Mouse (Mus musculus): Measurements from ENCODE around the gene Tmem131. TPM values are rescaled to one million over a fixed set of nuclear protein-coding genes. Genes with fewer than 3 reads are reported as not detected.
A peak's percentile ranks its signal among the peaks of the same experiment; 100 is the strongest.
"Not testable (repeated sequence)": the region's sequence is repeated elsewhere in the genome, so short reads cannot be mapped to it uniquely, and the experiment has no call there.

Gene Tmem131
- polyA plus RNA-seq, 1 experiment from 2014 or later: 6.0 TPM

DNA sequence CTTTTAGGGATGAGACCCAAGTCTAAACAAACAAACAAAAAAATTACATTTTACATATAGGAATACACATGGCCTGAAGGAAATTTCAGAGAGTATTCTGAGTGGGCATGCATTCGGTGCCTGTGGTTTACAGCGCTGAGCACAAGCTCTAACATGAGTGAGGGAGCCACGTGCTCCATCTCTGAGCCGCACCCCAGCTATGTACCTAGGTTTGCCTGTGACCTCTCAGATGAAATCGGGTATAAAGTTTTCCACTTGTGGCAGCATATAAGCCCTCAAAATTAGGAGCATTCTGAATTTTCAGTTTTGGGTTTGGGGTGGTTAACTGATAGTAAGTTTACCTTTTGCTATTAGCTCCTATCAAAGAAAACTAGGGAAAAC lies 28.3 kb downstream of the Tmem131 start:
- WGBS: 91% methylated on average over 5 of the region's 5 CpGs
- TF ChIP-seq CTCF (IDR thresholded peaks at IDR 0.05) (no peak), EP300 (IDR thresholded peaks at IDR 0.05) (no peak)
- Histone ChIP-seq H3K4me1 (ENCODE audit: insufficient read depth, low read depth, low read length) (peaks cover 12% of the 10 kb centered on the region; the same call in 1 of the 2 replicates), H3K4me3 (ENCODE audit: low read depth, low read length) (no peak overlapping the region), H3K36me3 (ENCODE audit: insufficient read depth, low read length) (no peaks in the 10 kb centered on the region), H3K9ac (replicated peaks; ENCODE audit: low read depth) (no peak overlapping the region), H3K27me3 (replicated peaks; ENCODE audit: insufficient read depth, low read length) (no peaks in the 10 kb centered on the region), H3K4me2 (replicated peaks; ENCODE audit: low read depth, low read length) (no peak overlapping the region), H3K27ac (ENCODE audit: low read length) (no peak overlapping the region), H3K9me3 (ENCODE audit: low read length) (no peaks in the 10 kb centered on the region)
- no peak for ATAC-seq
- no peak for DNase-seq (ENCODE audit: low spot score)

DNA sequence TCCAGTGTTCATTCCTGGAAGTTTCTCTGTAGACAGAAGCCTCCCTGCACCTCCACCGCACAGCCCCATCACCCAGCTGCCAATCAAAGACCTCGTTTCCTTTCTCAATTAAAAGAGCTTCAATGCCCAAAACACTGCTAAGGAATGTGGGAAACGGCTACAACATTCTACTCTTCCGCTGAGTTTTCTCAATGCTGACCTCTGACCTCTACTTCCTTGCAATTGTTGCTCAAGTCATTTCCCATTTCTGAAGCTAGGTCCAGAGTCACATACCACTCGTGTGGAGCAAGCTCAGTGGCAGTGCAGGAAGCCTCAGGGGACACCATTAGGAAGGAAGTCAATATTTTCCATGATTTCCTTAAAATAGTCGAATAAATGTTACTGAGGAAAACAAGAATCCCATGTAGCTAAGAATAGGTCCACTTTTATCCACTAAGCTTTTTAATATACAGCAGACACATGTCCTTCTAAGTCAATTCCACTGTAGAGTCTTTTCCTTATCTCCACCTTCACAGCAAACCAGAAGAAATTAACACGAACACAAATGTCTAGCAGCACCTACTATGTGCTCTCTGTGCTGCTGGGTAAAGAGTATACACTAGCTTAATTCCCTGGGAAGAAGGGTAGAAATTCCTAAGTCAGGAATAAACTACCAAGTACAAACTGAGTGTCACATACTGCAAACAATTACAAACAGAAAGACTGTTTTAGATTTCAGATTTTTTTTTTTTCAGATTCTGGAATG lies 28.8 kb downstream of the Tmem131 start:
- no peak overlapping the region for H3K9ac ChIP-seq (replicated peaks; ENCODE audit: low read depth)
- TF ChIP-seq EP300 (IDR thresholded peaks at IDR 0.05) (no peak), CTCF (IDR thresholded peaks at IDR 0.05) (no peak)
- no peaks in the 10 kb centered on the region for H3K36me3 ChIP-seq (ENCODE audit: insufficient read depth, low read length)
- H3K4me2 ChIP-seq (replicated peaks; ENCODE audit: low read depth, low read length): no peak overlapping the region
- peaks cover 6% of the 10 kb centered on the region; the same call in 1 of the 2 replicates for H3K4me1 ChIP-seq (ENCODE audit: insufficient read depth, low read depth, low read length)
- peak; percentile 76 for DNase-seq (ENCODE audit: low spot score)
- 17% methylated on average over 7 of the region's 7 CpGs for WGBS
- no peaks in the 10 kb centered on the region for H3K27me3 ChIP-seq (replicated peaks; ENCODE audit: insufficient read depth, low read length)
- no peaks in the 10 kb centered on the region for H3K9me3 ChIP-seq (ENCODE audit: low read length)
- peak; percentile 78 for ATAC-seq
- H3K27ac ChIP-seq (ENCODE audit: low read length): 0 out of 2 replicates have a peak overlapping the region, but pooled peaks have one; percentile 9
- H3K4me3 ChIP-seq (ENCODE audit: low read depth, low read length): no peak overlapping the region

DNA sequence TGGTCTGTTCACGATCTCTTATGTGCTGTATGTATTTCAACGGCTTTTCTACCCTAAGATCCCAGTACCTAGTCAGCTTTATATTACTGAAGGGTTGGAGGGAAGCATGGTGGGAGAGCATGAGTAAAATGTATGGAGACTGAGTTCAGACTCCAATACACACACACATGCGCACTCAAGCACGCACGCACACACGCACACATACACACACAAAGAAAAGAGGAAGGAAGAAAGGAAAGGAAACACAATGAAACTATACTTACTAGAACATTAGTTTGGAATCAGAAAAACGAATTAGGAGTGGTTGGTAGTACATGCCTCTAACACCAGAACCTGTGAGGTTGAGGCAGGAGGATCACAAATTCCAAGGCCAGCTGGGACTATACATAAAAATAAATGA lies 29.7 kb downstream of the Tmem131 start:
- WGBS: 77% methylated on average over 7 of the region's 7 CpGs
- H3K9ac ChIP-seq (replicated peaks; ENCODE audit: low read depth): no peak overlapping the region
- no peak for ATAC-seq
- no peaks in the 10 kb centered on the region for H3K36me3 ChIP-seq (ENCODE audit: insufficient read depth, low read length)
- peaks cover 3% of the 10 kb centered on the region; the same call in 1 of the 2 replicates for H3K4me1 ChIP-seq (ENCODE audit: insufficient read depth, low read depth, low read length)
- no peak for TF ChIP-seq CTCF (IDR thresholded peaks at IDR 0.05)
- no peak for TF ChIP-seq EP300 (IDR thresholded peaks at IDR 0.05)
- H3K4me2 ChIP-seq (replicated peaks; ENCODE audit: low read depth, low read length): no peak overlapping the region
- H3K4me3 ChIP-seq (ENCODE audit: low read depth, low read length): no peak overlapping the region
- no peaks in the 10 kb centered on the region for H3K9me3 ChIP-seq (ENCODE audit: low read length)
- no peak for DNase-seq (ENCODE audit: low spot score)
- H3K27me3 ChIP-seq (replicated peaks; ENCODE audit: insufficient read depth, low read length): no peaks in the 10 kb centered on the region
- no peak overlapping the region for H3K27ac ChIP-seq (ENCODE audit: low read length)

DNA sequence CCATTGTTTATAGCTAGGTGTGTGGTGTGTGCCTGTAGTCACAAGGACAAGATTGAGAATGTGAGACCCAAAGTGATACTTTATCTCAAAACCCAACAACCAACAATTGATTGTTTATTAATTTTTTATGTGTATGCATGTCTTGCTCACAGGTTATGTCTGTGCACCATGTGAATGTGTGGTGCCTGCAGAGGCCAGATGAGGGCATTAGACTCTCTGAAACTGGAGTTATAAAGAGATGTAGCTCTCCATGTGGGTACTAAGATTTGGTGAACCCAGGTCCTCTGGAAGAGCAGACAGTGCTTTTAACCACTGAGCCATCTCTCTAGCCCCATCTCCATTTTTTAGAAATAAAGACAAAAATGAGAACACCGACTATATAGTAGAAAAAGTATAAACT lies 31.2 kb downstream of the Tmem131 start:
- DNase-seq (ENCODE audit: low spot score) (no peak), ATAC-seq (no peak)
- no peaks in the 10 kb centered on the region for H3K36me3 ChIP-seq (ENCODE audit: insufficient read depth, low read length)
- no peak overlapping the region for H3K4me3 ChIP-seq (ENCODE audit: low read depth, low read length)
- H3K9me3 ChIP-seq (ENCODE audit: low read length): no peaks in the 10 kb centered on the region
- WGBS: 98% methylated on average over 1 of the region's 1 CpGs
- peaks cover 3% of the 10 kb centered on the region; the same call in 1 of the 2 replicates for H3K4me1 ChIP-seq (ENCODE audit: insufficient read depth, low read depth, low read length)
- no peak for TF ChIP-seq EP300 (IDR thresholded peaks at IDR 0.05)
- no peak for TF ChIP-seq CTCF (IDR thresholded peaks at IDR 0.05)
- H3K27ac ChIP-seq (ENCODE audit: low read length): no peak overlapping the region
- no peak overlapping the region for H3K4me2 ChIP-seq (replicated peaks; ENCODE audit: low read depth, low read length)
- H3K27me3 ChIP-seq (replicated peaks; ENCODE audit: insufficient read depth, low read length): no peaks in the 10 kb centered on the region
- H3K9ac ChIP-seq (replicated peaks; ENCODE audit: low read depth): no peak overlapping the region

DNA sequence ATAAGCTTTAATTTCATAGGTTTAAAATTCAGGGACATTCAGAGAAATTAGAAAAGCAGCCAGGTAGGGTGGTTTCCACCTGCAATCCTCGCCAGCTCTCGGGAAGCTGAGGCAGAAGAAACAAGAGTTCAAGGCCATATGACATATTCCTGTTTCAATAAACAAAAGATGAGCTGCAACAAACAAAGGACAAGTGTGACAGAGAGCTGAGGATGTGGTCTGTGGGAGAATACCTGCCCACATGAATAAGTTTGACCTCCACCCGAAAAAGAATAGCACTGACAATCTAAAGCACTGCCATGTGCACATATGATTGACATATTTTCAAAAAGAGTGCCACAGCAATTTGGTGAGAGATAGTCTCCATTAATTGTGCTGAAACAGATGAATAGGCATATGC lies 31.9 kb downstream of the Tmem131 start:
- Histone ChIP-seq H3K9ac (replicated peaks; ENCODE audit: low read depth) (no peak overlapping the region), H3K4me3 (ENCODE audit: low read depth, low read length) (no peak overlapping the region), H3K27me3 (replicated peaks; ENCODE audit: insufficient read depth, low read length) (no peaks in the 10 kb centered on the region), H3K4me2 (replicated peaks; ENCODE audit: low read depth, low read length) (no peak overlapping the region), H3K36me3 (ENCODE audit: insufficient read depth, low read length) (no peaks in the 10 kb centered on the region), H3K9me3 (ENCODE audit: low read length) (no peaks in the 10 kb centered on the region), H3K27ac (ENCODE audit: low read length) (no peak overlapping the region), H3K4me1 (ENCODE audit: insufficient read depth, low read depth, low read length) (peaks cover 3% of the 10 kb centered on the region; the same call in 1 of the 2 replicates)
- no peak for ATAC-seq
- DNase-seq (ENCODE audit: low spot score): no peak
- TF ChIP-seq CTCF (IDR thresholded peaks at IDR 0.05) (no peak), EP300 (IDR thresholded peaks at IDR 0.05) (no peak)
- WGBS: 70% methylated on average over 3 of the region's 3 CpGs

DNA sequence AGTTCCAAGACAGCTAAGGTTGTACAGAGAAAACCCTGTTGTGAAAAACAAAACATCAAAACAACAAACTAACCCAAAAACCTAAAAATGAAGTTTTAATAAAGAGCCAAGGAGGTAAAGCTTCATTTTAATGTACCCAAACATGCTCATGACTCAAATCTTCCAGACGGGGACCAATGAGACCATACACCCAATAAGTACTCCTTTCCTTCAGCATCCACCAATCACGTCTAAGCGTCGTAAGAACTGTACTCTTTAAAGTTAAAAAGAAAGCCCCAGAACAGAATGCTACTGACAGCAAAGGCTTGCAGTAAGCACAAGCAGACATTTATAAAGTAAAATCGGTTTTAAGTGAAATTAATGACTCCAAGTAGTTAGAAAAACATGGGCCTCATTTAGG lies 33.1 kb downstream of the Tmem131 start:
- ATAC-seq: no peak
- H3K27ac ChIP-seq (ENCODE audit: low read length): no peak overlapping the region
- TF ChIP-seq EP300 (IDR thresholded peaks at IDR 0.05): no peak
- no peak for TF ChIP-seq CTCF (IDR thresholded peaks at IDR 0.05)
- no peaks in the 10 kb centered on the region for H3K27me3 ChIP-seq (replicated peaks; ENCODE audit: insufficient read depth, low read length)
- DNase-seq (ENCODE audit: low spot score): no peak
- H3K4me1 ChIP-seq (ENCODE audit: insufficient read depth, low read depth, low read length): peaks cover 5% of the 10 kb centered on the region; the same call in 1 of the 2 replicates
- WGBS: 87% methylated on average over 5 of the region's 5 CpGs
- H3K4me2 ChIP-seq (replicated peaks; ENCODE audit: low read depth, low read length): no peak overlapping the region
- H3K36me3 ChIP-seq (ENCODE audit: insufficient read depth, low read length): no peaks in the 10 kb centered on the region
- no peak overlapping the region for H3K9ac ChIP-seq (replicated peaks; ENCODE audit: low read depth)
- no peaks in the 10 kb centered on the region for H3K9me3 ChIP-seq (ENCODE audit: low read length)
- no peak overlapping the region for H3K4me3 ChIP-seq (ENCODE audit: low read depth, low read length)

DNA sequence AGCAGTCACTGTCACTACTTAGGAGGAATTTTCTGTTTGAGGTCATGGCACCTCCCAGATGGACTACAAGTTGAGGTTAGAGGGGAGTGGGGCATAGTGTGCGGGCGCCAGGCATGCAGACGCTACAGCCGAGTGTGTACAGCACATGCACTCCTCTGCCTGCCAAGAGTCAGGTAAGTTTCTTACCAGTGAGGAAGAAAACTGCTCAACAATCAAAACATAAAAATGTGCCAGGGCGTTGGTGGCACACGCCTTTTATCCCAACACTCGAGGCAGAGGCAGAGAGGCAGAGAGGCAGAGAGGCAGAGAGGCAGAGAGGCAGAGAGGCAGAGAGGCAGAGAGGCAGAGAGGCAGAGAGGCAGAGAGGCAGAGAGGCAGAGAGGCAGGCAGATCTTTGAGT lies 33.5 kb downstream of the Tmem131 start:
- H3K9ac ChIP-seq (replicated peaks; ENCODE audit: low read depth); H3K4me1 ChIP-seq (ENCODE audit: insufficient read depth, low read depth, low read length); H3K36me3 ChIP-seq (ENCODE audit: insufficient read depth, low read length); H3K4me2 ChIP-seq (replicated peaks; ENCODE audit: low read depth, low read length); H3K27ac ChIP-seq (ENCODE audit: low read length); H3K27me3 ChIP-seq (replicated peaks; ENCODE audit: insufficient read depth, low read length); H3K4me3 ChIP-seq (ENCODE audit: low read depth, low read length); H3K9me3 ChIP-seq (ENCODE audit: low read length): not testable (repeated sequence)
- DNase-seq (ENCODE audit: low spot score) (peak; percentile 52), ATAC-seq (peak; percentile 62)
- WGBS: 48% methylated on average over 7 of the region's 7 CpGs

All from lung, postnatal 0 days (tissue).